Mouse (Mus musculus) natural killer cell, adult 2 months (primary cell): ENCODE measurements around the gene Cog6.
A peak's percentile ranks its signal among the peaks of the same experiment; 100 is the strongest.

Source experiments
- DNase-seq, 2 experiments: peaks; one replicate each; pipeline ENCODE4 v3.0.0; 2022; ENCODE audit warnings: low spot score in 2 of 2

Gene Cog6

DNA sequence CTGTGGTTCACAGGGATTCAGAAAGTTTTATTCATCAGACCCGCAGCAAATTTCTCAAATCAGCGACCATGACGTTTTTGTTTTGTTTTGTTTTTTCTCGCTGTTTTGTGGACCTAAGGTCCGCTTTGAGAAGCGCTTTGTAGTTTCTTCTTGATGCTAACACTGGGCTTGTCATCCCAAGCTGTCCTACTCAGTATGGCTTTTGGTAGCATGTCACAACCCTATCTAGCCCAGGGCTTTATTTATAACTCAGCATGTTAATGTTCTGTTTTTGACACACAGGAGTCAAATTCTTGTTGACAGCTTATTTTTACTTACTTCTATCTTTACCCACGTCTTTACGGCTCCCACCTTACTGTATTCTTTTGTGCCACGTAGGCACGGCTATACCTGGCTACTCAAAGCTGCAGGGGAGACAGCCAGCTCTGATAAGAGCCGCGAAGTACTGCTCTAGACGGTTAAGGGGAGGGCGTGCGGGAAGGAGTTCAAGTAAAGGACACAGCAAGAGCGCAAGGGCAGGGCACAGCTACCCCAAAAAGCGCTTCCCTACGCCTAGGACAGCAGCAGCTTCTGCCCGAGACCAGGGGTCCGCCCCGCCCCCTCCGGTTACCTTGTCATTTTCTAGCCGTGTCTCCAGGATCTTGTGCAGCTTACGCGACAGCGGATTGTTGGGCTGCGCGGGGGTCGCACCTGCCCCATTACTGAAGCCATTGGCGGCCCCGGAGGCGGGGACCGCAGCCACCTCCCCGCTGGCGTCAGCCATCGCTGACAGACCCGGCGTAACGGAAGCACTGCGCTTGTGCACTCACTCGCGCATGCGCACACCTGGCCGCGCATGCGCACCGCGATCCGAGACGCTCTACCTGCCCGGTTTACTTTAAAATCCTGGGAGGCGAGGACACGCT is at the start of gene Cog6:
Gene Cog6 (minus strand): TSS at position 802 of the 905 bp plus-strand sequence.
- peak; percentile 80 to 84 for DNase-seq

DNA sequence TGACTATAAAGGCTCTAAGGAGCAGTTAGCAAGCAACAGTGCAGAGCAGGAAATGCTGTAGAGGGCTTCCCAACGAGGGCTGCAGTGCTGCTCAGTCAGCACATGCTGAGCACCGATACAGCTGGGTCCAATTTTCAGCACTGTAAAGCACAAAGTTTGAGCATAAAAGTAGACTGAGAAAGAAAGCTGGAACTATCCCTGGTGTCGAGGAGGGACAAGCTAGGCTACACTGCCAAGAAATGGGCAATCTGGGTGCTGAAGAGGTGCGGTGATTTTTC is 49.0 kb upstream of the Cog6 start:
- DNase-seq = no peak

DNA sequence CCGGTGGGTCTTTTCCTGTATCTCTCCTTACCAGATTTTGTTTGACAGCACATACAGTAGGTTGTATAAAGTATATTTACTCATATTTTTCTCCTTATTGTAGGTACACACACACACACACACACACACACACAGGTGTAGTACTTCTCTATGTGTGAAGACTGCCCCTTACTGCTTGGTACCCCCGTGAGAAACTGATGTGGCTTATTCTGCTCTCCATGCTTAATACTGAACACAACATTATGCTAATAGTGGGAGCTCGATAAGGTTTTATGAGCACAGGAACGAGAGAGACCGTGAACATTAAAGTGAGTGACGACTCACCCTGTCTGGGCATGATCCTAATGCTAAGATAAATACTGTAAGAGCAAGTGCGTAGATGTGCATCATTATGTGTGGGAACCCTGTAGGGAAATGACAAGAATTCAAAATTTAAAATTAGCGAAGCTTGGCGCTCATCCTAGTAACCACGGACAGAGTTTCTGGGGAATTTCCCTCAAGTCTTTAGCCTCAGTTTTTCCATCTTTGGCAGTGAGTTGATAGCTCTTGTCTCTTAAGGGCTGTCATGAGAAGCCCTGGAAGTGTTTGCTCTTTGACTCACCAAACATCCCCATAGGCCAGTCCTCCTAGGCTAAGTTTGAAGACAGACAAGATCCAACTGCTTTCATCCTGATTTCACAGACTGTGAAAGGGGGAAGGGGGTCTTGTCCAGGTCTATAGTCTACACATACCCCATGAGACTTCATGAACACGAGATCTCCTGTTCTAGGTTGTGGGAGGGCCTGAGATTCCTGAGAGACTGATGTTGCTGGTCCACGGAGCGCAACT is 48.4 kb upstream of the Cog6 start:
- DNase-seq = no peak

DNA sequence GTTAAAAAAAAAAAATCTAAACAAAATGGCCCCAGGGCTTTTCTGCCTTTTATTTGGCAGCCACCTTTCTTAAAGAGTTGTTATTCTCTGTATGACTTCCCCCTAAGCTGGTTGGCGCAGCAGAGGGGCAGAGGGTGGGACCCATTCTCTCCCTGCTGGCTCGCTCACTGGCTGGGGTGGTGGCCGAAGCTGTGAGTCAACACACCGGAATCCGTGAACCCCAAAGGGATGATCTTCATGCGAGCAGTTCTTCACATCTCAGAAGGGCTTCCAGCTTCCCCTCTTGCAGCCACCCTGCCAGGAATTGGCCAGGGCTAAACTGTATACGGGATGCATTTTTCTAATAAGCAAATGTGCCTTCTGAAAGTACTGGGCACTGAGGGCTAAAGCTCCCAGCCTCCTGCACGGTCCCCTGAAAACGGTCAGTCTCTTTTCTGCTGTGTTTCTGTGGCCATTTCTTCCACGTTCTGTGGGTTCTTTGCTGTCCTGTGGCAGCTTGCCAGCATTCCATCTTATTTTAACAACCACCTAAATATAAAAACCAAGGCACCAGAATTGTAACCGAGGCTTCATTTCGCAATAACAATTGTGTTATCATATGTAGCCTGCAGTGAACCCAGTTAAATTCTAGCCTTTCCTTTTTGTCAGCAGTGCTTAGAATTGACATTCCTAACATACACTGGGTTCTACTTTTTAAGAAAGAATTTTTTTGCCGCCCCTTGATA is 46.5 kb upstream of the Cog6 start:
- no peak for DNase-seq

DNA sequence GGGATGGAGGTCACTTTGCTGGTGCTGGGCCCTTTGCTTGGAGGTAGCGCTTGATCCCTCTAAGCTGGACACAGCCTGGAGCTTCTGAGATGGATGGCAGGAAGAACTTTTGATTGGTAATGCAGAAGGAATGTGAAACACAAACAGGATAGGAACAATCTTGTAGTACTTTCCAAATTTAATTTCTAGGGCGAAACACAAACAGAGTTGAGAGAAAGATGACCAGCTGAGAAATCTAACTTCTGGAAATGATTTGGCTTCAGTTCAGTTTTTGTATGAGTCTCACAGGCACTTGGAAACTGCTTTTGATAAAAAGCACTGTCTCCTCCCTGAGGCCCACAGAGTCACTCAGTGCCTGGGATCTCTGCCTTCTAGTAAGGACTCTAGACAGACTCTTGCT is 42.9 kb upstream of the Cog6 start:
- DNase-seq = no peak

DNA sequence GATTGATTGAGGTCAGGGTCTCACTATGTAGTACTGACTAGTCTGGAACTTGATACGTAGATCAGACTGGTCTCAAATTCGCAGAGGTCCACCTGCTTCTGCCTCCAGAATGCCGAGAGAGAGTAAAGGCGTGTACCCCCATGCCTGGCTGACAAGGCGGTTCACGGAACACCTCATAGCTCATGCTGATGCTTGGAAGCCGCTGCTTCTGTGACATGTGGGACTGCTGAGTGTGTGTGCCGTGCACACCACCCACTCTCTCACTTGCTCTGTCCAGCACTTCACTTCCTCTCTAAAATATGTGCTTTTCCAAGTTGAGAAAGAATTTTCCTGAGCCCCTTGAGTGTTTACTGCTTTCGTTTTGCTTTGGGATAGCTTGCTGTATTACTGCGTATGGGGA is 39.4 kb upstream of the Cog6 start:
- no peak for DNase-seq

DNA sequence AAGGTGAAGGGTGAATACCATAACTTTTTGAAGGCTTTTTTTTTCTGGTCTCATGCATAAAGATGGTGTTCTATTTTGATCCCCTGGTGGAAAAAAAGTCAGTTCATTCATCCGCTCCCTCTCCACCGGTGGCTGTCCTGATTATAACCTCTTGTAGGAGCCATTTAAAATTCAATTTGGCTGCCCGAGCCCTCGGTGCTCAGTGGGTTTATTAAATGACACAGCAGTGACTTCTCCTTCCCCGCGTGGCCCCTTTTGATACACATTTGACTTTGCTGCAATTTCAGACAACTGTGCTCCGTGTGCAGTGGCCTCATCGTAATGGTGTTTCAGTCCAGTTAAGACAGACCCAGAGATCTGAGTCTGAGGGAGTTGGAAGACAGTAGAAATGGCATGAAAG is 35.3 kb upstream of the Cog6 start:
- no peak for DNase-seq

DNA sequence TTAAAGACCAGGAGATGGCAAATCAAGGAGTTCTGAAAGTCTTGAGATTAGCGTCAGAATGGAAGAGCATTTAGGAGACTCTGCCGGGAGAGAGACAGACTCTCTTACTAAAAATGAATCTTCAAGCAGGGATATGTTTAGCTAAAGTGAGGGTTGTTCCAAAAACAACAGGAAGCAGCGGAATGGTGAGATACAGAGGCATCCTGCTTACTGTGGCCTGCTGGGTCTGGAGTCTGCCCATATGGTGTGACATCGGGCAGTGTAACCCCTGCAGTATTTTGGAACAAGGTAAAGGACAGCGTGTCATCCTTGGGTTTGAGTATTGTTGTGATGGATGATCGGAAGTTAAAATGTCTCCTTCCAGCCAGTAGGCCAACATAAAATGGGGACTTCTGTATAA is 29.3 kb upstream of the Cog6 start:
- no peak for DNase-seq

DNA sequence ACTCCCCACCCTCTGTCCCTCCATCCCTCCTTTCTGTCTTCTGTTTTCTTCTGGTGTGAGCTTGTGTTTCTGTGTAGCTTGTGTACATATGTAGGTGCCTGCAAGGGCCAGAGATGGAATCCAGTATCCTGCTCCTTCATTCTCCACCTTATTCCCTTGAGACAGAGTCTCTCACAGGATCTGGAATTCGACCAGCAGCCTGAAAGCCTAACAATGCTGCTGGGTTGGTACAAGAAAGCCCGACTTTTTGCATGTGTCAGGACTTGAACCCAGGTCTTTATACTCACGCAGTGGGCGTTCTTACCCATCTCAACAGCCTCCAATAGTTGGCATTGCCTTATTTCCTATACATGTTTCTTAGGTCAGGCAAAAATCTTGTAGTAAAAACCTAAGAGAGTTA is 28.7 kb upstream of the Cog6 start:
- DNase-seq = no peak

DNA sequence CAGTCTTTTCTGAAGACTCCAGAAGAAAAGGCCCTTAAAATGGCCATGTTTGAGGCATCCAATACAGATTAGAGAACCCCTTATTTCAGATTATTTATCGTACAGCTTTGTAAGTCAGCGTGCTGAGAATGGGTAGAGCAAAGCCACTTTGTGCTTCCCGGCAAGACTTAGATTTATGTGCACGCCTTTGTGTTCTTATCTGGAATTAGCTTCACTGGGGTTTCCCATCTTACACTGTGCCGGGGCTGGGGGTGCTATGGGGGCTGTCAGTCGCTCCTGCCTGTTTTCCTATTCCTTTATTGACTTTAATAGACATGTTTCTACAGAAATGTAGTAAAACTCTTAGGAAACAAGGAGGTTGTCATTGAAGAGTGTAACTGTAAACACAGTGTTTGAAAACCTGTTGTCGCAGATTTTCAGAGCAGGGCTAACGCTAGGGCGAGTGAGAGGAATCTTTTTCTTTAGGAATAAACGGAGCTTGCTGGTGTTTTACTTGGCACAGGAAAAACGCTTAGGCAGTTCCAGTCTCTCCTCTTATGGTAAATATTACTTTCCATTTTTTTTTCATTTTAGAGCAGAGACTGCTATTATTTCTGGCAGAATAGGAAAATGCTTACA is 27.8 kb upstream of the Cog6 start:
- no peak for DNase-seq

DNA sequence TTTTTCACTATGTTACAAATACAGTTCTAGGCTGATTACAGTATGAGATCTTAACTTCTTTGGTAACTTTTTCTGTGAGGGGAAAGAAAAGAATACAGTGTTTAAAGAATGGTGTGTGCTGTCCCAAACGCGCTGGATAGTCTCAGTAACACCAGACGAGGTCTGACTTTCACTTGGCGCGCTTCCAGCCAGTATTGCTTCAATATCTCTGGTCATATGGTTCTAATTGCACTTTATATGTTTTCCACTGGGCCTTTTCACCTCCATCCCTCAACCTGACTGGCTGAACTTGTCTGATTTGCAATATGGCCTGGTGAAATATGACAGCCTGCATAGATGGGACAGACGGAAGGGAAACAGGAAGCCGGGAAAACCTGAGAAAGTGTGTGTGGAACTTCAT is 27.2 kb upstream of the Cog6 start:
- DNase-seq = no peak

DNA sequence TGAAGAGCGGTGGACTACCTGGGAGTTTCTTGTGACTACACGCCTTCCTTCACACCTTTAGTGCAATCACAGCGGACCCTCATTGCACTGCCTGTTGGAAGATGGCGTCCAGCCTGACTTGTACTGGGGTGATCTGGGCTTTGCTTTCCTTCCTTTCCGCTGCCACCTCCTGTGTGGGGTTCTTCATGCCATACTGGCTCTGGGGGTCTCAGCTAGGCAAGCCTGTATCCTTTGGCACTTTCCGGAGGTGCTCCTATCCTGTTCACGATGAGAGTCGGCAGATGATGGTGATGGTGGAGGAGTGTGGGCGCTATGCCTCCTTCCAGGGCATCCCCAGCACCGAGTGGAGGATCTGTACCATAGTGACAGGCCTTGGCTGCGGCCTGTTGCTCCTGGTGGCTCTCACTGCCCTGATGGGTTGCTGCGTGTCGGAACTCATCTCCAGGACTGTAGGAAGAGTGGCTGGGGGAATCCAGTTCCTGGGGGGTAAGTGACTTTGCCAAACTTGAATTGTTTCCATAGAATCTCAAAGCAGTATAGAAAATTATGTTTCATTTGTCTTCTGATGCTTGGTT is 26.3 kb upstream of the Cog6 start:
- no peak for DNase-seq

DNA sequence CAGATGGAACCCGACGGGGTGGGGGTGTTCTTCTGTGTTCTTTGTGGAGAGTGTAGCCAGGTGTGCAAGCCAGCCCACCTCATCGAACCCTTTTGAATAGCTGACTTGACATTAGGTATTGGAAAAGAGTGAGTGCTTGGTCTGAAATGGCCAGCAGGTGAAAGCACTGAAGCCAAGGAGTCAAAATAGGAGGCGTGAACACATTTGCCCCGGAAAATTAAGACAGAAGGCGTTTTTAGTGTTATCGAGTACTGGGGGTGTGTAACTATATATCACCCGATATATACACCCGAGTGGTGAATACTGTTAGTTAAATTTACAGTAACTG is 25.2 kb upstream of the Cog6 start:
- no peak for DNase-seq

DNA sequence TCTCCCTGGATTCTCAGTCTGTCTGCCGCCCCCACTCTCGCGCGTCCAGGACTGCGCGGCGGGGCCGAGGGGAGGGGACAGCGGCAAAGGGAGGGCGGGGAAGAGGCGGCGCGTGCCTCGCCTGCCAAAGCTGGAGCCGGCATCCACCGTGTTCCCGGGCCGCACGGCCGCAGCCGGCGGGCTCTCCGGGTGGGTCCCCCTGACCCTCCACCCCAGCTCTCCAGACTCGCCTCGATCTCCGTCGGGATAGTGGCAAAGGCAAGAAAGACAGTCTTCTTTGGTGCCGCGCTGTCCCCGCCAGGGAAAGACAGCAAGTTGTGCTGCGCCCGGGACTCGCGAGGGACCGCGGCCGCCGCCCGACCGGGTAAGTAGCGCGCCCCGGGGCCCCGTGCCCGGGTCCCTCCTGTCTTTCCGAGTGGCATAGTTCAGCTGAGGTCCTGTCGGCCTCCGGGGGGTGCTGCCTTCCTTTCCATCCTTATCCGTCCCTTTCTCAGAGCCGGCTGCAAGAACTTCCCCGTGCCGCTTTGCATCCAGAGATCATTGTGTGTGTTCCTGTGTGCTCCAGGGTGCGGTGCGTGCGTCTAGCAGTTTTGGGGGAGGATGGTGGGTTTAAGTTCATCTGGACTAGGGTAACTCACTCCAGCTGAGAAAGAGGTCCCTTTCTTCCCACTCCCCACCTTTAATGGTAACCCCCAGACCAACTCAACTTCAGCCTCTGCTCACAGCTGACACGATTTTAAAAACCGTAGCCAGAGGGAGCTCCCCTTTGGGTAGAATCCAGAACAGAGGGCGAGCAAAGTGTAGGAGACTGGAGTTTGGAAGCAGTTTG is 24.6 kb upstream of the Cog6 start, which contains the start of gene Lhfp:
Gene Lhfp (plus strand): TSS at position 118 of the 829 bp plus-strand sequence.
- peak in 1 of 2 experiments; percentile 14 for DNase-seq

DNA sequence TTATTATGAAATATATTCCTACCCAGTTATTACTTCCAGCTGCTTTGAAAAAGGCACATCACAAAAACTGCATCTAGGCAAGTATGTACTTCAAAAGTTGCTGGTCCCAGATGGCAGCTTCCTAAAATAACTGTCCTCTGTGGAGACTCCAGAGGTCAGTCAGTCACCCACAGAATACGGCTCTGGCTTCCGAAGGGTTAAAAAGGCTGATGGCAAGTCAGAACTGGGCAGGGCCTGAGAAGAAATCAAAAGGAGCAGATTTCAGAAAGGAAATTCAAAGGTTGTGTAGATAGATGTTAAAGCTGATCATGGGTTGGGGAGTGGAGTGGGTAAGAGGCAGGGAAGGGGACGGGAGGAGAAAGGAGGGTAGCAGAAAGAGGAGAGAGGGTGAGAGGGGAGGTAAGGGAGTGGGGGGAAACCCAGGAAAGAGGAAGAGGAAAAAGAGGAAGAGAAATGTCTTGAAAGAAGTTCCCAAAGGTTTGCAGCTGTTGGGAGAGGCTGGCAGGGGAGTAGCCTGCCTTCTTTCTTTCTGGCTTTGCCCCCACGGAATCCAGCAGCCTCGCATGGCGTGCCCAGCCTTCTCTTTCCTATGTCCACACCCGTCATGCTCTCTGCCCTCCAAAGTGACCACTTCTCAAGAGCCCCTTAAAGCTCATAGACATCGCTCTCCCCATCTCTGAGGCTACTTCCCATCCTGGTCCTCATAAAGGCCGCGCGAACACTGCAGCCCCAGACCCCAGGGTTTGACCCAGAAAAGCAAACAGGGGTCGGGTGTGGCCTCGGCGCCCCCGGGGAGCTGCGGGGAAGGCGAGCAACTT is 23.8 kb upstream of the Cog6 start:
- DNase-seq = no peak

DNA sequence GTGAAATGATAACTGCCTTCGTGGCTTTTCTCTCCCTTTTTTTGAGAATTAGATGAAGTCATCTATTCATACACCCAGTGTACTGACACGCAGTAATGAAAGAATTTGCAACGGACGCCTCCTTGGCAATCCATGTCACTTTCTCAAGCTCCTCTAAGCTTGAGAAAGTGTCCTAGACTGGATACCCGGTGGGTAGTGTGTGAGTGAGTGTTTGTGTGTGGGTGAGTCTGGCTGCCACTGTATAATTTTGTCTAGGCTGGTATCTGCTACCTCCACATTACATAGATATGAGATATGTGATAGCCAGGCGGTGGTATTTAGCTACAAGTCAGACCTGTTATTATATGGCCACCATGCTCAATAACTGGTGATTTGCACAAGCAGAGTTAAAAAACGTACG is 22.7 kb upstream of the Cog6 start:
- DNase-seq = no peak

DNA sequence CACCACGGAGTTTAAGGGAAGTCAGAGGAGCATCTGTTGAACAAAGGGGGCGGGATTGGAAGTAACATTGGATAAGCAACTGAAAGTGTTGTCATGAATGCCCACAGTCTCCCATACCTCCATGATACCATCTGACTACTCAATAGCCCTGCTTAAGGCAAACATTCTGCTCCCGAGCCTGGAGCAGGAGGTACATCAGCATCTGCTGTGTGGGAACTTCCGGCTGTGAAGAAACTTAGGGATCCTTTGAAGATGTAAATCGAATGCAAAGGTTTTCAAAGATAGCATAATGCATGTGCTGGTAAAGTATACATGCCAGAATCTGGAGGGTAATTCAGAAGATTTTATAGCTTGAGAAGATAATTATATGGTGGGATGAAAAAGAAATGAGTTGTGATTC is 21.9 kb upstream of the Cog6 start:
- DNase-seq = no peak

DNA sequence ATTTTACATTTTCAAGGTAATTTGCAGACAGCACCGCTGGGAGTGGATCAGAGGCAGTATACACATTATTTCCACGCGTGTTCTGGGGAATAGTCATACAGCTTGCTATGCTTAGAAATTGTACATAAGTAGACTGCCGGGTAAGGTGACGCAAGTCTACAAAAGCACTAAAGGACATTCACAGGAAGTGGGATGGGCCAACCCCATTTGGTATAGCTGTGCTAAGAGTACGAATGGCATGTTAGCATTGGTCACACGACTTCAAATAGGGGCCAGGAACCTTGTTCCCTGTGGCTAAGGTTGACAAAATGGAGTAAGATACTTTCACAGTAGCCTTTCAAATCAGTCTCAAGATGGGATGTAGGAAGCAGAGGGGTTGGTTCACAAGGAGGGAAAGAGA is 19.9 kb upstream of the Cog6 start:
- no peak for DNase-seq

DNA sequence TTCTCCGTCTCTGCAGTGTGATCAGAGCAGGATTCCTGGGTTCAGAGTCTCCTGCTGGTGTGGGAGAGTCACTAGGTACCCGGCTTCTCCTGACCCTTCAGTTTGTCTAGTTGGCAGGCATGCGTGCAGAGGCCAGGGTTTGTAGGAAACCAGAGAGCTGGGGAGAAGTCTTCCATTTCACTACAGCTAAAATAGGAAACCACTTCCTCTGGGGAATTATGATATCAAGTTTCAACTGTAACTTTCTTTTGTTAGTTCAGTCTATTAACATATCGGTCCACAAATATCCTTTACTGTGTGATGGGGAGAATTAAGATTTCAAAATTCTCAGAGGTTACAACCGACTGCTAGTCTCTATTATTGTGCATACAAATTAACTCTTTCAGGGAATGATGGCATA is 19.0 kb upstream of the Cog6 start:
- no peak for DNase-seq

DNA sequence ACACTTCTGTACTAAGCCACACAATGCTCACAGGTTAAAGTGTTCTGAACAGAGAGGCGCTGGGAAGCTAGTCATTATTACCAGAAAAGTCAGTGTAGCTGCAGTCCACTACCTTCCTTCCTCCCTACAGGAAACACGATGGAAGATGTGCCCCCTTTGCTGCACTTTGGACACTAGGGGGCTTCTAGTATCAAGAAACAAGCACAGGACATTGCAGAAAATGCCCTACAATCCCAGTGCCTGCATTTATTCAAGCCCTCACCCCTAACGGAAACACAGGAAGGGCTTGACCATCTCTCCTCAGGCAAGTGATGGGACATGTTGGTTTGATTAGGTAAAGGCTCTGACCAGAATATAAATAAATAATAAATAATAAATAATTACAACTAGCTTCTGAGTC is 16.4 kb upstream of the Cog6 start:
- DNase-seq = no peak
